Mouse (Mus musculus) brain, embryonic 18.5 days (tissue): ENCODE measurements at regions not wholly inside any gene's neighbourhood (a gene's known extent, or its start where the extent isn't known, plus 50 kb on each side); places are given as distances from the start of the nearest gene placed in this dataset.
A peak's percentile ranks its signal among the peaks of the same experiment; 100 is the strongest.

Experiments used
- DNase-seq: peaks from one replicate; pipeline ENCODE4 v3.0.0-alpha.2; 2012; ENCODE audit warnings: low read depth, low spot score

GRCm38 (mm10) chr8:90192856-90193255 is 155.3 kb downstream of the Tox3 start:
- no peak for DNase-seq

GRCm38 (mm10) chr8:90182807-90183206 is 165.3 kb downstream of the Tox3 start:
- DNase-seq = no peak

- DNase-seq = no peak
Observed at GRCm38 (mm10) chr8:90176771-90177170, 171.4 kb downstream of the Tox3 start.

GRCm38 (mm10) chr8:90176335-90176734 is 171.8 kb downstream of the Tox3 start:
- no peak for DNase-seq

- DNase-seq = no peak
Observed at GRCm38 (mm10) chr8:90166639-90167038, 181.5 kb downstream of the Tox3 start.

GRCm38 (mm10) chr8:90151477-90151876 is 196.7 kb downstream of the Tox3 start:
- no peak for DNase-seq

GRCm38 (mm10) chr8:90149903-90150302 is 198.2 kb downstream of the Tox3 start:
- DNase-seq = no peak

GRCm38 (mm10) chr8:90134626-90135025 is 213.5 kb downstream of the Tox3 start:
- no peak for DNase-seq

GRCm38 (mm10) chr8:90130704-90131267 is 217.4 kb downstream of the Tox3 start:
- DNase-seq = no peak

GRCm38 (mm10) chr8:90125426-90125825 is 222.7 kb downstream of the Tox3 start:
- DNase-seq = no peak

GRCm38 (mm10) chr8:90123101-90123500 is 225.0 kb downstream of the Tox3 start:
- DNase-seq = no peak

GRCm38 (mm10) chr8:90121935-90122334 is 226.2 kb downstream of the Tox3 start:
- DNase-seq = no peak

GRCm38 (mm10) chr8:90121017-90121416 is 227.1 kb downstream of the Tox3 start:
- DNase-seq = no peak

GRCm38 (mm10) chr8:90115436-90115835 is 232.7 kb downstream of the Tox3 start:
- no peak for DNase-seq

GRCm38 (mm10) chr8:90100509-90100908 is 247.6 kb downstream of the Tox3 start:
- DNase-seq = no peak

GRCm38 (mm10) chr8:90082630-90083029 is 265.5 kb downstream of the Tox3 start:
- no peak for DNase-seq

- DNase-seq = peak; percentile 64
Observed at GRCm38 (mm10) chr8:90076381-90076780, 271.8 kb downstream of the Tox3 start.

- no peak for DNase-seq
Observed at GRCm38 (mm10) chr8:90075796-90076195, 272.3 kb downstream of the Tox3 start.

- no peak for DNase-seq
Observed at GRCm38 (mm10) chr8:90070006-90070405, 278.1 kb downstream of the Tox3 start.

GRCm38 (mm10) chr8:90069411-90069993 is 278.6 kb downstream of the Tox3 start:
- no peak for DNase-seq

GRCm38 (mm10) chr8:90068441-90068840 is 279.7 kb downstream of the Tox3 start:
- DNase-seq = no peak

- no peak for DNase-seq
Observed at GRCm38 (mm10) chr8:90064381-90064780, 283.8 kb downstream of the Tox3 start.

GRCm38 (mm10) chr8:90063291-90063690 is 284.9 kb downstream of the Tox3 start:
- DNase-seq = no peak
